Mouse (Mus musculus) retina, postnatal 1 day (tissue): ENCODE measurements around the gene Cxcr4.
"Not testable (repeated sequence)": the region's sequence is repeated elsewhere in the genome, so short reads cannot be mapped to it uniquely, and the experiment has no call there.

Source experiments
- DNase-seq: peaks from one replicate; pipeline ENCODE4 v3.0.0-alpha.2; 2012

The Cxcr4 gene

GRCm38 (mm10) chr1:128597209-128597782 is 5.2 kb upstream of the Cxcr4 start:
- DNase-seq: no peak

DNA sequence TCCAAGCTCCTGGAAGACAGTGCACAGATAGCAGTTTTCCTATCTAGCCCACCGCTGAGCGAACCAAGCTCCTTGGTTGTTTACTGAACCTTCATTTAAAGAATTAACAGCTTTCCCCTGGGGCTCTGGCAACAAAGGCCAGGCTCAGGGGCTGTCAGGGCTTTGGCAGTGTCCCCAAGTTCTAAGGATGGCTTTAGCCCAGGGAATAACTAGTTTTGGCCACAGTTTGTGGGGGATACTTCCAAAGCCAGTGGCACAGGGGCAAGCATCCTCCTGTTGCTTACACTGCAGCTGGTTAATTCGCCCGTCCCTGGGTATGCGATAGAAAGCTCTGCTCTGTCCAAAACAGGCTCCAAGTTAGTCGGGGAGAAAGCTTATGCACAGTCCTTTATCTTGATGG is 3.4 kb upstream of the Cxcr4 start:
- peak; percentile 39 for DNase-seq

DNA sequence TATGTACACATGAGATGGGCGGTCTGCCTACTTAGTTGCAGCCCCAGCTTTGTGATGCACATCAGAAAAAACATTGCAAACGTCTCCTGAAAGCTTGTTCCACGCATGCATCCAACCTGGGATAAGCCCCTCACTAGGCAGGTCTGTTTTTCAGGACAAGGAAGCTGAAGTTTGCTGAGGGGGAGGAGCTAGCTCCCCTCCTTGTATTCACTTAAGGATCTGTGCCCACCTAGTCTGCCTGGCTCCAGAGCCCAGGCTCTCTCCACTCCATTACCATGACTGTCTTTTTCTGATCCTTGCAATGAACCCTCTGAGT is 3.0 kb upstream of the Cxcr4 start:
- DNase-seq: peak; percentile 26

GRCm38 (mm10) chr1:128594353-128595104 is 2.4 kb upstream of the Cxcr4 start:
- DNase-seq: peak; percentile 42

- peak; percentile 85 for DNase-seq
Measured at GRCm38 (mm10) chr1:128592961-128593501, 938 bp upstream of the Cxcr4 start.

DNA sequence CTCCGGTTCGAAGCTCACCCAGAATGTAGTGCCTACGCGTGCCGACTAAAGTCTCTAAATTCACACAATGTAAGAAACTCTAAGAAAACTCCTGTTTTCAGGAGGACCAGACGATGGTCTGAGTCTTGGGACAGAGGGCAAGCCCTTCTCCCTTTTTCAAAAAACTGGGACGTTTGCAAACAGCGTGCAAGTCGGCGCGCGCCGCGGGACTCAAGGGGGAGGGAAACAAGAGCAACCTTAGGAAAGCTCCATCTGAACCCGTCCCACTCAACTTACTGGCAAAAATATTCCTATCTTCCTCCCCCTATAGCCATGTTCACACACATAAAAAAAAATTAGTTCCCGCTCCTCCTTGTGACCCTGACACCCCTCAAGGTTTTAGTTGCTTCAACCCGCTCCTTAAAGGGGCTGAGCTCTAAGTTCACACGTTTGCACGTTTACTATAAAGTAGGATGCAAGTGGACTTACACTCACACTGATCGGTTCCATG is 327 bp downstream of the Cxcr4 start:
- no peak for DNase-seq

- peak; percentile 74 for DNase-seq
Measured at GRCm38 (mm10) chr1:128590816-128591720, 1.0 kb downstream of the Cxcr4 start.

- DNase-seq: peak; percentile 66
Measured at GRCm38 (mm10) chr1:128590011-128590410, 2.1 kb downstream of the Cxcr4 start.

DNA sequence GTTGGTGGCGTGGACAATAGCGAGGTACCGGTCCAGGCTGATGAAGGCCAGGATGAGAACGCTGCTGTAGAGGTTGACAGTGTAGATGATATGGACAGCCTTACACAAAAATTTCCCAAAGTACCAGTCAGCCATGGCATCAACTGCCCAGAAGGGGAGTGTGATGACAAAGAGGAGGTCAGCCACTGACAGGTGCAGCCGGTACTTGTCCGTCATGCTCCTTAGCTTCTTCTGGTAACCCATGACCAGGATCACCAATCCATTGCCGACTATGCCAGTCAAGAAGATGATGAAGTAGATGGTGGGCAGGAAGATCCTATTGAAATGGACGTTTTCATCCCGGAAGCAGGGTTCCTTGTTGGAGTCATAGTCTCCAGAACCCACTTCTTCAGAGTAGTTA is 2.6 kb downstream of the Cxcr4 start:
- DNase-seq: no peak

DNA sequence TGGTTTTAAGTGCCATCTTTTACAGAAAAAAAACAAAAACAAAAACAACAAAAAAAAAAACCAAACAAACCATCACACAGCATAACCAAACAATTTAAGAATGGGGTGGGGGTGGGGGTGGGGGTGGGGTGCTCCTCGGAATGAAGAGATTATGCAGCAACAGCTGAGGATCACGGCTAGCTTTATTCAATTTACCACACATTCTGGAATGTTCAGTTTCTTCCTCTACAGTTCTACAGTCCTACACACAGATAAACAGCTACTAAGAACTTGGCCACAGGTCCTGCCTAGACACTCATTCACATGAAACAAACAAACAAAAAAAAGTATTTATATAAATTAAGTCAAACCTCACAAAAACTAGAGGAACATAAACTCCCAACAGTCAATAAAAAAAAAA is 3.8 kb downstream of the Cxcr4 start:
- no peak for DNase-seq

DNA sequence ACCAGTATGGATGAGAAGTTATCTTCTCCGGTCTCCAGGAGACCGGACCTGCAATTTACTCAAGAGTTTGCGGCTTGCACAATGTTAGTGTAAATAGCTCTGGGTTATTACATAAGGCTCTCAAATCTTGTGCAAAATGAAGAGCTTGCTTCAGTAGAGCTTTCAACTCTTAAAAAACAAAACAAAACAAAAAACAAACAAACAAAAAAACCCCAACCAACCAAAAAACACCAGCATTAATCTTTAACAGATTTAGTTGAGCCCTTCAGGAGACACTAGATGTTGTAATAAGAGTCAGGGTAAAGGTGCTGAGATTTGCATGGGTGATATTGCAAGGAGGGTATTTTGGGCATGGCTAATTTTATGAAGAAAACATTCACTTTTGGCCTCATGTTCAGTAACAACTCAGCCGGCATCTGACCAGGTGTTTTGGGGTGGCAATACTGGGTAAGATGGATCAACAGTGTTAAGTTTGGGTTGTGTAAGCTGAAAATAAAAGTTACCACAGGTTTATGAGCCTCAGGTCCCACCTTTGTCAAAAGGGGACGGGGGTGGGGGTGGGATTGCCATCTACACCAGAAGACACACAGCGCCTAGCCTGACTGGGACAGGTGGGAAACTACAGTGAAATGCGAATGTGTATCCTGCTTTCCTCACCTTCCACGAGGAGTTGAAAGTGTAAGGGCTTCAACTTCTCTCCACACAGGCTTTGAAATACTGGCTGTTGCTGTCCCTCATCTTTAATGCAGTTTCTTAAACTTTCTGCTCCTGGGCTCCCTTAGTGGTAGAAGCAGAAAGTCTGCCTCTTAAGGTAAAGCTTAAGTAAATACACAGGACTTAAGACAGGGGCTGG is 4.9 kb downstream of the Cxcr4 start:
- no peak for DNase-seq

- no peak for DNase-seq
Measured at GRCm38 (mm10) chr1:128586162-128586927, 5.7 kb downstream of the Cxcr4 start.

DNA sequence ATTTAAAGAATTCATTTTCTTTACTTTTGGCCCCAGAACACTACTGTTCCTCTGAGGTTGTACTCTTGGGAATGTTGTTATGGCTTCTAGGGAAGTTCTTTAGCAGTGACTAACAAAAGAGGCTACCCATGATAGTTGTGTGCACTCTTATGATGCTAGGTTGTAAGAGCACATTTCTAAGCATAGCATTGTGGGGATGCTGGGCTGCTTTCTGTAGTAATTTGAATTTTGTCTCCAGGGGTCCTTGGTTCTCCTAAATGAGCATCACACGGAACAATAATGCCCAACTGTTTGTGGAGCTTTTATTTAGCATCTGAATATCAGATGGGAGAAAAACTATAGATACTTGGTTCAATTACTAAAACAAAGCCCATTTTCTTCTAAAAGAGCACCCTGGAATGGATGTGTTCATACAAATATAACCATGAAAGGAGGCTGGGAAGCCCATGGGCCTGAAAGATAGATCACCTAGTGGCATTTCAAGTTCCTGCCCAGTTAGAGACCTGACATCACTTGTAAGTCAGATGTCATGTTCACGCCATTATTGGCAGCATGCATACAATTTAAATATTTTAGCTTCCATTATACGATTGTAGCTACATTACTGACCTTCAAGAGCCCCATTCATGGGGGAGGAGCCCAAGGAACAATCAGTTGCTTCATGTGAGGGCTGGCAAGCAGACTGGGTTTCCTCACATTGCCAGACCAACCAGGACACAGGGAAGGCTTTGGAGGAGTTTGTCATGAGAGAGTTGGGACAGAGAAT is 6.5 kb downstream of the Cxcr4 start:
- DNase-seq: peak; percentile 82

GRCm38 (mm10) chr1:128584716-128585115 is 7.4 kb downstream of the Cxcr4 start:
- DNase-seq: not testable (repeated sequence)

DNA sequence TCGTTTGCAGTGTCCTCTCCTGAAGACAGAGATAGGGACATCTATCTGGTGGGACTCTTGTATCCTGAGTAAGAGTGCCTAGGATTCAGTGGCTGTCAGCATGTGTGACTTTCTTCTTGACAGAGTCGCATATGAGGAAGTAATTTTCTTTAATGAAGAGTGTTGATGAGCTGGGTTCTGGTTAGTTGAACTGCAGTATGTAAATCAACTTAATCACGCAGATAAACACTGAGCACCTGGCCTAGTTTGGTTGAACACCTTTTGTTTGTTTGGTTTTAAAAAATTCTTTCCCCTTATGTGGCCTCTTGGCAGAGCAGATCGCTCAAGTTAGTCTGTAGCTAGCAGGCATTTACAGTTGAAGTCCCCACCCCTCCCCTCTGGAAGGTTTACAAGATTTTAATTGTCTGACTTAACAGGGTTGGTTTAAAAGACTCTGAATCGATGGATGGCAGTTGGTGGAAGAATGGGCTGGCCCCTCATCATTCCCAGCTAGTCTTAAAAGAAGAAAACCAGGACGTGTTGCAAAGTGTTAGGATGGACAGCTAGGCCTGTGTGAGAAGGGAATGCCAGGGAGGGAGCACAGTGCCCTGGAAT is 8.7 kb downstream of the Cxcr4 start:
- DNase-seq: peak; percentile 55

DNA sequence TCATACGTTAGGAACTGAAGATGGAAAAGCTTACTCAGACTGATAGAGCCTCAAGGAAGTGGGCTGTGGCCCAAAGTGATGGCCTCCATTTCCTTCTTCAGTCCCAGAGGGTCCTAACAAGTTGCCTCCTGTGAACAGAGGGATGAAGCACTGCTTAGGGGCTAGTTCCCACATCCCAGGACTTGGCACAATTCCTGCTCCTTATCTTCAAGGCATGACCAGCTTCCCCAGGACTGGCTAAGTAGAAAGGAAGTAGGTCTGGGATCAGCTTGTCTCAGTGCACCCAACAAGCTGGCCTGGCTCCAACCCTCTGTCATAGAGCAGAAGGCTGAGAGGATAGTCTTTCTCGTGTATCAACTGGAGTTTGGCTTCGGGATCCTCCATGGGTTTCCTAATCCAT is 11.8 kb downstream of the Cxcr4 start:
- no peak for DNase-seq

- peak; percentile 50 for DNase-seq
Measured at GRCm38 (mm10) chr1:128578454-128578853, 13.6 kb downstream of the Cxcr4 start.

- no peak for DNase-seq
Measured at GRCm38 (mm10) chr1:128575096-128575495, 17.0 kb downstream of the Cxcr4 start.

DNA sequence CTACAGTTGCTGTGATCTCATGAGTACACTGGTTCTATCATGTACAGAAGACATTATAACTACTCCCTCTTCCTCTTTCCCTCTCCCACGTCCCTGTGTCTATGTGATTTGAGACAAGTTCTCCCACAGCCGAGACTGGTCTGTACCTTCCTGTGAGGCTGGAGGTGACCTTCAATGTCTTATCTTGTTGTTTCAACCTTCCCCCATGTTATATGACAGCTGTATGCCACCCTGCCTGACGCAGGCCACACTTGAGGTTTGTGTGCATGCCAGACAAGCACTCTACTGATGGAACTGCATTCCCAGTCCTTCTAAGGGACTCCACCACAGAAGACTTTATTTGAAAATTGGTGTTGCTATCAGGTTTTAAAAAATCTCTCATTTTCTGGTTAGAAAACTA is 21.1 kb downstream of the Cxcr4 start:
- no peak for DNase-seq

DNA sequence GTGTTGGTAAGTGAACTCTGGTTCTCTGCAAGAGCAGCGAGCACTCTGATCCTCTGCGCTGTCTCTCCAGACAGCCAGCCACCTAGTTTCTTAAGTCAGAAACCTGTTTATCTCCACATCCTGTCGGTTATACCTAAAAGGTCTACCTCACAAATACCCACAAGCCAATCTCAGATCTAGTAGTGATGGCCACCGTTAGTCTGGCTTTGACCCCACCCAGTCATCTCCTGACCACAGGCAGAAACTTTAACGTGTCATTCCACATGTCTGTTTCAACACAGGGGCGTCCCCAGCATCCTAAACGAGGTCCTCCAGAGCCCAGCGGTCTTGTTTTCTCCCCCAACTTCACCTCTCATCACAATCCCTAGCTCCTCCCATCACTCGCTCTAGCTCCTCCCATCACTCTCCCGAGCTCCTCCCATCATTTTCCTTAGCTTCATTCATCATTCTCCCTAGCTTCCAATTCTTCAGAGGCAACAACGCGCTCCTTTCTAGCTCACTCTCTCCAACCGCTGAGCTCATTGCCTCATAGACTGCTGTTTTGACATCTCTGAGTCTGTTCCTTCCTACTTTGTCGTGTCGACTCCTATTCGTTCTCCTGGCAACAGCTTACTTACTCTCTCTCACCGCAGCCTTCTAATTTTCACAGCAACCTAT is 22.0 kb downstream of the Cxcr4 start:
- DNase-seq: no peak
